Mouse (Mus musculus) c-Kit-positive CD71-positive TER-119-positive erythroid progenitor cells, embryonic 14.5 days (primary cell): ENCODE data around the gene Tnfaip1.
"Not testable (repeated sequence)": the region's sequence is repeated elsewhere in the genome, so short reads cannot be mapped to it uniquely, and the experiment has no call there.

Experiments used
- DNase-seq: peaks from one replicate; pipeline ENCODE4 v3.0.0-alpha.2; 2013; ENCODE audit warnings: low spot score

The Tnfaip1 gene

DNA sequence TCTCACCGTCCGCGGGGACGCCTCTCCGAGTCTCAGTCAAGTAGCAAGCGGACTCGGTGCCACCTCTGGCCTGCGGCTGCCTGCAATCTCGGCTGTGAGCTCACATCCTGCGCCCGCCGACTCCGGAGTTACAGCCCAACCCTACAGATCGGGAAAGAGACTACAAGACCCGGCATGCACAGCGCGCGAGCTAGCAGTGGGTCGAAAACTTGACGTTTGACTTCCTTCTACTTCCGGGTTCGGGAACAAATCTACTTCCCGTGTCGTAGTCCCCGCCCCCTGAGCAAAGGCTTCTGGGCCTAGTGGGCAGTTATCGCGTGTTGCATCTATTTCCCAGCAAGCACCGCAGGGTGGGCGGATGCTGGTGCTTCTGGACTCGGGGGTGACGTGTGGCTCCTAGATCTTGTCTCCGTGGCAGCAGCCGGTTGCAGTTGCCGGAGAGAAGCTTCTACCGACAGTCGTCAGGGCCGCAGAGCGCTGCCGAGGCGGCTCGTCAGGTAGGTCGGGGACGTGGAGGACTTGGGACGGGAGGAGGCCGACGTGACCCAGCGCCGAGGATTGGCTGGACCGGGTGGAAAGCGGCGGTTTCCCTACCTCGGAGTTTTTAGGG is at the start of gene Tnfaip1, which contains the start of gene Ift20:
Tnfaip1 (minus strand) TSS at position 253 of the 610 bp plus-strand sequence.
Ift20 (plus strand) TSS at position 282 of the 610 bp plus-strand sequence.
- DNase-seq = peak; percentile 98

DNA sequence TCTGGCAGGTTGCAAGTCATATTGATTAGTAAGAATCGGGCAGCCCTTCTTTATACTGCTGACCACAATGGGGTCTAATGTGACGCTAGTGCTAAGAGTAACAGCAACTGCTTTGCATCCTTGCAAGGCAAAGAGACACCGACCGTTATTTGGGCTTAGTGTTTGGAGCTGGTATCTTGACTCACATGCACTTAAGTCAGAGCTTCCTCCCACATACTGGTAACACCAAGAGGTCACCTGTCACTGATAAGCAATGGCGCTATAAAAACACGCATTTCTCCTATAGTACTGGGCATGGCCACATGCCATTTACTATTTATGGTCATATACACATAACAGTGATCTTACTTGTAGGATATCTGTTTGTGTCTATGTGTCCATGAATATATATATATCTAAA is 46.7 kb upstream of the Tnfaip1 start:
- DNase-seq = no peak

DNA sequence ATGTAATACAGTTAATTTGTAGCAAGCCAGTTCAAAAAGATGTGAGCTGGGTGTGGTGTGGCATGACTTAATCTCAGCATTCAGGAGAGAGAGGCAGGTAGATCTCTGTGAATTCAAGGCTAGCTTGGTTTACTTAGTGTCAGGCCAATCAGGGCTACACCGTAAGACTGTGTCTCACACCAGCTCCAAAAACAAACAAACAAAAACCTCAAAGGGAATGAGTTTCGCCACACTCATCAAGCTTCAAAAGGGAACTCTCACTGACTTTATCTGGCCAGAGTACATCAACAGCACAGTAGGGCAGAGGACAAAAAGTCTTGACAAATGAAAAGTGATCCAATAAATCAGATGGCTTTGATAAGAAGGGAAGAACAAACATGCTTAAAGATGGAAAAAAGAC is 38.8 kb upstream of the Tnfaip1 start:
- no peak for DNase-seq

DNA sequence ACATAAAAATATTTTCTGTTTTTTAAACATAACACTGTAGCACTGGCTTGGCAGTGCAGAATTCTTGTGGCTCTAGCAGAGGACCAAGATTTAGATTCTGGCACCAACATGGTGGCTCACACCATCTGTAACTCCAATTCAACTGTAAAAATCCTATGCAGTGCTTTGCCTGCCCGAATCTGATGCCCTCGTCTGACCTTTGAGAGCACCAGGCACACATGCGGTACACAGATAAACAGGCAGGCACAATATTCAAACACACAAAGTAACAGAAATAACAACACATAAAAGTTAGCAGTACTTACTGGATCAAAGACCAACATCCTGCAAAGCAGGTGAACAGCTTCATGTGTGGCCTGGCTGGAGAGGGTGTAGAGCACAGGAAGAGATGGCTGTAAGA is 38.4 kb upstream of the Tnfaip1 start:
- no peak for DNase-seq

DNA sequence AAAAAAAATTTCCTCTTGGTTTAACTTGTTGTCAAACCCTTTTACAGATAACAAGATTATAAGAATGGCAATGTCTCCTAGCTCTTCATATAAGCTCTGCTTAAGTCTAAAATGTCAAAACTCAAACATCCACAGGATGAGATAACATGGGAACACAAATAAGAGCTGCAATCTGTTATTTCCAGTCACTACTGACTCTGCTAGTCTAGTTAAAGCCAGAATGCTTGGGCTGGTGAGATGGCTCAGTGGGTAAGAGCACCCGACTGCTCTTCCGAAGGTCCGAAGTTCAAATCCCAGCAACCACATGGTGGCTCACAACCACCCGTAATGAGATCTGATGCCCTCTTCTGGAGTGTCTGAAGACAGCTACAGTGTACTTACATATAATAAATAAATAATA is 37.9 kb upstream of the Tnfaip1 start:
- not testable (repeated sequence) for DNase-seq

DNA sequence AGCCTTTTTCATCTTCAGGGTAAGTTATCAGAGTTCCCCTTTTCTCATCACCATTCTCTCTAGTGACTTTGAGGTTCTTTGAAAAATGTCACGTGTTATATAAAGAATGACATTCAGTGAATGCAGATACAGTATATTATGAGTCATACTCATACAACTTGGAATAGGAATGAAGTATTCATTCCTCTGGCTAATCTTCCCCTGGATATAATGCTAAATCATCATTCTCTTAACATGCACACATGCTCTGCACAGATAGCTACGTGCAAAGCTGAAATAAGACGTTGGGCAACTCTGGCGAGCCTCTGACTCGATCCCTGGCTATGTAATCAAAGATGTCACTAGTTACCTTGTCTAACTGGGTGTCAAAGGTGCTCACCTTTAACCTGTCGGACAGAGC is 35.7 kb upstream of the Tnfaip1 start:
- no peak for DNase-seq

DNA sequence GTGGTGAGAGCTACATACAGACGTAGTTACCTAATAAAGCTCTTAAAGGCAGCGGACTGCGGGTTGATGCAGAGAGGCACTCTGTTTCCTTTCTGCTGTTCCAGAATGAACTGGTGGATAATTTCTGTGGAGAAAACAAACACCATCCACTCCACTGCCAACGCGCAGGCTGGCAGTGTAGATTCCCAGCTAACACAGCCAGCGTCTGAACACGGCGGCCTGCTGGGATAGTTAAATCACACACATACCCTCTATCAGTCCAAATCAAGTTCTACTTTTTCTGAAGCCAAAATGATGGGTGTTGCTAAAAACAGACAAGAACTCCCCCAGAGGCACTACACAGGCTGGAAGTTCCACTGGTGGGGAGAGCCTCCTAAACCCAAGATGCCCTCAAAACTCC is 35.3 kb upstream of the Tnfaip1 start:
- no peak for DNase-seq

DNA sequence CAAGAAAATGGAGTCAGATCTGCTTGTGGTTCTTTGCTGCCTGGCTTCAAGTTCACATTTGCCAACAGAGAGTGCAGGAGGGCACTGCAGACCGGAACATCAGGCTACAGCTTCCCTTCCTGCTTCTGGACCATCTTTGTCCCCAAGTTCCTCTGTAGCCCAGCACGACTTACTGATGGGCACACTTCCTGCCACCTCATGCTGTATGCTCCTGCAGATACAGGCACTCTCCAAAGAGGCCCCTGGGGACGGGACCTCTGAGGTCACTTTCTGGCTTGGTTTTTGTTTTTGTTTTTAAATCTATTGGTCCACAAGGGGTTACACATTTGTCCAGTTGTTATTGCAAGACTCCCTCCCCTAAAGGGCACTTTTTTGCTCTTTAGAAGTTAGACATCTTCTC is 33.7 kb upstream of the Tnfaip1 start:
- no peak for DNase-seq

DNA sequence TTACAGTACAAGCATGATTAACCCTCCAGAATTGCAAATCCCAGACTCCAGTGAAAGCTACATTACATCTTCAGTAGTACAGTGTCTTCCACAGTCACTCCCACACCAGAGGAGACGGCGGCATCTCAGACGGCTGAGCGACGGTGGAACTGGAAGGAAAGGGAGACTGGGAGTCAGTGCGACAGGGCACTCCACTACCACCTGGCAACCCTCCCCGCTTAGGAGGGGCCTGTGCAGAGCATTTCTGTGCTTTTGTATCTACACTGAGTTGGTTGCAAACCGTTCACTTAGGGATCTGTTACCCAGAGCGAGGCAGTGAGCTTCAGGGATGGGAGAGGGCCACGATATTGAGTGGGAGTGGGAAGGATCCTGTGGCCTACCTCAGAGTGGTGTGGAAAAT is 32.7 kb upstream of the Tnfaip1 start:
- DNase-seq = no peak

DNA sequence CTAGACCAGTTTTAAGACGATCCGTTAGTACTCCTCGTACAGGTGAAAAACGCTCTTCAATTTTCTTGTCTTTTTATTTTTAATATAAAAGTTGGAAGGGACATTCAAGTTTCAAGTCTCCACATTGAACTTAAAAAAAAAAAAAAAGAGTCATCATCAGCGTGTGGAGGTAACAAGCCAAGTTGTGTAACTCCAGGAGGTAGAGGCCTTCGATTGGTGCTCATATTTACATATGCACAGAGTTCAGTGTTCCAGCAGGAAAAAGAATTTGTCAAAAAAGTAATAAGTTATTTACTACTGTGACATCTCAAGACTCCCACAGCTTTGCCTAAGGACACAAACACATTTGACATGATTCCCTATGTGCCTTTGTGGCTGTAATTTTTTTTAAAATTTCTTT is 31.5 kb upstream of the Tnfaip1 start:
- no peak for DNase-seq

DNA sequence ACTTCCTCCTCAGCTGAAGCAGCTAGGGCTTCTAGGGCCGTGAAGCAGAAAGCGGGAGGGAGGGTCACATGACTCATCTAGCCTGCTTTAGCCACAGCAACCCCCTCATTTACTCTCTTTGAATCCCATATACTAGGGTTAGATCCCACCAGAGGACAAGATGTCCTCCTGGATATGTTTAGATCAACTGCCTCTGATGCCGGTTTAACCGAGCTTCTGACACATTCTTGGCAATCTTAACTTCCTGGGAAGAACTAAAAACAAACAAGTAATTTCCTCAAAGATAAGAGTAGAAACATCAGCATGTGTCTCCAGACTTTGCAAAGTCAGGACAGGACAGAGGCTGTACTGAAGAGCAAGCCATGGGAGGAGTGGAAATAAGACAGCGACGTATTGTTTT is 30.6 kb upstream of the Tnfaip1 start:
- DNase-seq = no peak

DNA sequence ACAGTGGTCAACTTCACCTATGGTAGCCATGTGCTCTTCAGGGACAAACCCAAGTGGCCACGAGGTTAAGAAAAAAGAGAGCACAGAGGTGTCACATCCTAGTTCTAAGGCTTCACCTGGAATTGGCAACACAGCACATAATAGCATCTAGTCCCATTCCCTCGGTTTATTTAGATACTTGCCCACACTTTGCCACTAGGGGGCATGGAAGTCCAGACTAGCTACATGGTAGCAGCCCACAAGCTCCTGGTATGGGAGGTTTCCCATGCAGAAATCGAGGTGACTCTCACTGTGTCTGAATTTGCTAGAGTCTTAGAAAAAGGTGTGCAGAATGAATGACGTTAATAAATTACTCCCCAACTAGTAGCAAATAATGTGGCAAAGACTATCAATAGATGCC is 24.3 kb upstream of the Tnfaip1 start:
- DNase-seq = peak; percentile 60

DNA sequence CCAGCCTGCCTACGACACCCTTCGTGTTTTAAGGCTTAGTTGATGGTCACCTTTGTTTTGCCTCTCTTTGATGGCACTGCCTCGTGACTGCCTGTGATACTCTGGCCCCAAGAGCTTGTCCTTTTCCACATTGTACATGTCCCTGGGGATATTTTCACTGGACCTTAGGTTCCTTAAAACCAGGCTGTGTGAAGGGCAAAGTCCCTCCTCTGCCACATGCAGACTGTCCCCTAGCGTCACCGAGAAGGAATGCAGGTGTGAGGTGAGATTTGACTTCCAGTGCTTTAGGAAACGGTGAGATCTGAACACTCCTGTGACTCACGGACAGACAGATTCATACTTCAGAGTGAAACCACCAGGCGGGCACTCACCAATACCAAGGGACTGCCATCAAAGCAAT is 21.1 kb upstream of the Tnfaip1 start:
- DNase-seq = no peak

DNA sequence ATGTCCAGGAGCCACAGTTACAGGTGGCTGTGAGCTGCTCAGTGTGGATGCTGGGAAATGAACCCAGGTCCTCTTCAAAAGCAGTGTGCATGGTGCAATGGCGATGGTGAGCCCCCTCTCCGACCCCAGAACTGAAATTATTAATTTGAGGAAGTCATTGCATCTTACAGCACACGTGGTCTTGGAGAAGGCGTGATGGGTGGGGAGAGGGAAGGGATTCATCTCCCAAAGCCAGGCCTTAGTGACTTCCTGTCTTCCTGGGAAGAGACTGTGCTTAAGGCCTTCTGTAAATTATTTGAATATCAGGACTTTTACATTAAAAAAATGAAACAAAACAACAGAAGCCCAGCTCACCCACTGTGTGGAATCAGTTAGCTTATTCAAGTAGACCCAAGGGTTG is 19.9 kb upstream of the Tnfaip1 start:
- DNase-seq = no peak

DNA sequence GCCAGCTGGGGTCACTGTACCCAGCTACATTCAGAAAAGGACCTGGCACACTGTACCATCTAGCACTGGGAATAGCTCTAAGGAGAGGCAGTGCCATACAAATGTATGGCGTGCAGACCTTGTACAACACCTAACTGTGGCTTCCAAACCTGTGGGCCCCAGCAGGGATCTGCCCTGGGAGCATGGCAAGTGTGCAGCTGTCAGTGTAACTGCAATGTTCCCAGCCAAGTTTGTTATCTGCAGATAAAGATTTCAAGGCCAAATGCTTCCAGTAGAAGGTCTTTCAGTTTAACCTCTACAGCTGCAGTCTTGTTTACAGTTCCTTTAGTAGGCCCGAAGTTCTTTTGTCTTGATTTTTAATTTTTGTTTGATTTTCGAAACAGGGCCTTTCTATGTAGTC is 19.5 kb upstream of the Tnfaip1 start:
- DNase-seq = no peak

DNA sequence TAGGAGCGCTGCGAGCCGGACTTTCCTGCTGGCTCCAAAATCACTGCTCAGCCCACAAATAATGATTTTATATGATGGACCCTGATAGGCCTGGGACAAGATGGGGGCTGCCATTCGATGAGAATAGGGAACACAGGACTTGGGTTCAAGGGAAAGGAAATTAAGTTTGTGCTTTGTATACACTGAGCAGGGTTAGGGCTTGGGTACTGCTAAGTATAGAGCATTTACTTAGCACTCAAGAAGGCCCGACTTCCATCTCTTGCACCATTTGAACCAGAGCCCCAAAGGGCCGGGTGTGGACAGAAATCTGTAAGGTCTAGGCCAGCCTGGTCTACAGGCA is 14.9 kb upstream of the Tnfaip1 start:
- no peak for DNase-seq

DNA sequence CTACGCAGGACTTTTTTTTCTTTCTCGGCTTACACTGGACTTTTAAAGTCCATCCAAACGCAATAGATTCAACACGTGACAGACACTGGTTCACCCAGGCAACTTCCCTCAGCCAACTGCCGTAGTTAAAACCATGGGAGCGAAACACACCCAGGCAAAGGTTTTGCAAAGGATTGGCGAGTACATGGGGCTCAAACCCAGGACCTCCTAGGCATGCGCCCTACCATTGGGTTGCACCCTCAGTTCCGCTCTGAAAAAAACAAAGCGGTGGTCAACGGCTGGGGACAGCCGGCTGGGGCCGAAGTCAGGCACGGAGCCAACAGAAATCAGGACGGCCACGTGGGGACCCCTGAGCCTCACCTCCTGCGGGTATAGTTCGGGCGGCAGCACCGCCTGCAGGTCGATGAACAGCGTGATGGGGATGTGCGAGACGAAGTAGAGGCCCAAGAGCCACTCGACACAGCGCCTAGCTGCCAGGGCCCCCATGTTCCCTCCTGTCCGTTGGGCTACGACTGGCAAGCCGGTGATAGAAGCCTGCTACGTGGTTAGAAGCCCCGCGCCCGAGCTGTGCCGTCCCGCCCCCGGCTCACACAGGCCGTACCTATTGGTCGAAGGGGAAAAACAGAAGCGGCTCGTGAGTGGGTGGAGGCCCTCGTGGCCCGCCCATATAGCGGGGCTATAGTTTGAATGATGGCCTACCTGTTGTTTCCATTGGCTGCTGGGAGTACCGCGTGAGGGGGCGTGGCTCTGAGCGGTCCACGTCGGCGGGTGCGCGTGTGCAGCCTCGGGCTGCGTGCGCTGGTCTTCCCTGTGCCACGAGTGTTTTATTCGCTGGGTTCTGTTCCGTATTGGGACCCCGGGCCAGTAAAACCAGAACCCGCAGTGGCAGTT is 14.3 kb upstream of the Tnfaip1 start, which contains the start of gene Tmem97:
Tmem97 (minus strand) TSS at position 610 of the 891 bp plus-strand sequence.
- peak; percentile 92 for DNase-seq

DNA sequence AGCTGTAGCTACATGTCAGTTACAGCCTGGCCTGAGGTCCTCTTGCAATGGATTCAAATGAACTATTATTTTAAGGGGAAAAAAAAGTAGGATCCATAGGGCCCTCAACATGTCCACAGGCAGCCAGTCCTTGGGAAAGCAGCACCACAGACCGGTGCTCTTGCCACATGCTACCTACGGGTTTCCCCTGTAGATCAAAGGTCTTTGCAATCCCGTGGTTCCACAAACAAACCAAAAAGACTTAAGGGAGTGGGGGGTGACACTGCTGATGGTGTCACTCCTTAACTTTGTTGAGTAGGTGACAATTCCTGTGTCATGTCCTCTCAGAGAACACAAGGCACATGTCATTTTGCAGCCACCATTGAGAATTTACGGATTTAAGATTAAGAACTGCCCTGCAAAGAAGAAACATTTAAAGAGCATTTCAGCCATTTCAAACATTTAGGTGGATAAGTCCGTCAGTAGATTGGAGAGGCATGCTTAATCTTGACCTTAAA is 13.4 kb upstream of the Tnfaip1 start:
- no peak for DNase-seq

DNA sequence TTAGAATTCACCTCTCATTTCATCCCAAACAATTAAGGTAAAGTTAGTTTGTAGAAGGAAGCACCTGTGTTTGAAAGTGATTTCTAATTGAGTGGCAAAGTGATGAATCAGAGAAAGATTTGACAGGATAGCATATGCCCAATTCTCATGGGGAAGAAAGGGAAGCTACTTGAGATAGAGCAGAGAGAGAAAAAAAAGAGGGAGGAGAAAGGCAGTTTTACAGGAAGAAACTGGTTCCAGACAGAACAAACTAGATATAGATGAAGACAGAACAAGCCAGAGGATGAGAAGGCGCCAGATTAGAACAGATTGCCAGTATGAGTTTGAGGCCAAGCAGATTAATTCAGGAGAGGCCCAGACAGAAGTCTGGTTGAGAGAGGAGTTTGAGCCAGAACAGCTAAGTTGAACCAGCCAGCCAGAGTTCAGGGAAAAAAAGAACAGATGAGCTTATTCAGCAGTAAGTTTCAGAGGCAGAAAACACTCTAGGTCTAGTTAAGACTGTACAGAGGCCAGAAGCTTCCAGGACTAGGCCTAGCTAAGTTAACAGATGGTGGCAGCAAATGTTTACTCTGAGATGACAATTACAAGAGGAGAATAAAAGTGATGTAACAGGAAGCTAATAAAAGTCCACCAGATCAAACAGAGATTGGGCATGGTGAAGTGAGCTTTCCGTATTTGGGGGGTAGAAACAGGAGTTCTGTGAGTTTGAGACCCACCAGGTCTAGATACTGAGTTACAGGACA is 11.8 kb upstream of the Tnfaip1 start:
- DNase-seq = no peak

DNA sequence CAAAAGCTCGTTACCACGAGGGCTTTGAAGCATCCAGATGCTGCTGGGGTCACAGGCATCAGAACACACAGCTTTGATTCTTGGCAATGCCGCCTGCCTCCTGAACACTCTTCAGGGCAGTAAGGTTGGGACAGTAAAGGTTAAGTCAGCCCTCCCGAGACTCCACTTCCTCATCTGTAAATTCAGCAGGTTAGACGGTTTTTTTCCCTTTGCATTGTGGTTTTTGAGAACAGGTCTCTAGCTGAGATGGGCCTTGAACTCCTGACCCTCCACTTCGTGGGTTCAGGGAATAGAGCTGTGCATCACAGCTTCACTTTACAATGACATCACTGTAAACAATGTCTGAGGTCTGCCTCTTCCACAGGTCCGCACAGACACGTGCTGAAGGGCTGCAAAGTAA is 9.0 kb upstream of the Tnfaip1 start:
- no peak for DNase-seq

DNA sequence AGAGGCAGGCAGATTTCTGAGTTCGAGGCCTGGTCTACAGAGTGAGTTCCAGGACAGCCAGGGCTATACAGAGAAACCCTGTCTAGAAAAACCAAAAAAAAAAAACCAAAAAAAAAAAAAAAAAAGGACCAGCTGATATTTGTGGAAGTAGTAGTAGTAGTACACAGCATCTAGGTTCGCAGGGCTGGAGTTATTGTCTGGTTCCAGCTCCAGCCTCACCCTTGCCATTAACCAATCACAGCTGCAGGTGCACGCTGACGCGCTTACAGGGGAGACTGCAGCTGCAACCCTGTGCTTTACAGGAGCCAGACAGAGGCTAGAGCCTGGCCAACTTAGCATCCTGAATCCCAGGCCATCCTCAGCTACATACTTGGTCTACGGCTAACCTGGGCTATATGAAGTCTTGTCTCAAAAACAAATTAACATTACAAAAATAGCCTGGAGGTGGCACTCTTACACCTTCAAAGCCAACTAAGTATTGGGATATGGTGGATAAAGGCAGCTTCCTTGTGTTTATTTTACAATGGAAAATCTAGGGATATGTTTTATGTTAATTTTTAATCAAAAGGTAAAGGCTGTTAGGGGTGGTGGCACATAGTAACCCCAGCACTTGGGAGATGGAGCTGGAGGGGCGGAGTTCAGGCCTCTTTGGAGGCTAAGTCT is 8.4 kb upstream of the Tnfaip1 start:
- no peak for DNase-seq

DNA sequence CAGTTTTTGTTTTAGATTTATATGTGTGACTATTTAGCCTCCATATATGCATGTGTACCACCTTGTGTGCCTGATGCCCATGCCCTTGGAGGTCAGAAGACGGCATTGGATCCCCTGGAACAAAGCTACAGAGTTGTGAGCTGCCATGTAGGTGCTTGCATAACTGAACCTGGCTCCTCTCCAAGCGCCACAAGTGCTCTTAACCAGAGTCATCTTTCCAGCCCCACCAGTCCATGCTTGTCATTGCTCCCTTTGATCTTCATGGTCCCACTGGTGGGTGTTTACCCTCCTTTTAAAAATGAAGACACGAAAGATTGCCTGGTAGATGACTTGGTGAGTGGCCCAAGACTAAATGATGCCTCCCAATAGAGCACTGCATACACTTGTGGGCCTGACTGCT is 4.2 kb upstream of the Tnfaip1 start:
- DNase-seq = no peak
